Mouse (Mus musculus) lung, embryonic 15.5 days (tissue): ENCODE measurements at regions not wholly inside any gene's neighbourhood (a gene's known extent, or its start where the extent isn't known, plus 50 kb on each side); places are given as distances from the start of the nearest gene placed in this dataset.

Experiments used
- ATAC-seq: fragments of 200-750 bp; cut with Nextera tagmentation; 2 replicates; pipeline ENCODE4 v1.8.0; 2017; ENCODE audit warnings: moderate number of reproducible peaks, borderline replicate concordance; ENCODE audit not compliant: low FRiP score, low TSS enrichment; ENCODE audit errors: extremely low read depth
- H3K27ac ChIP-seq: fragments of 300-500 bp; sonication (generic); 2 replicates; pipeline ENCODE4 v1.5.1; 2015; ENCODE audit warnings: moderate library complexity, mild to moderate bottlenecking, inconsistent platforms
- H3K27me3 ChIP-seq: fragments of 300-500 bp; sonication (generic); 2 replicates; pipeline ENCODE4 v1.6.1; 2015; ENCODE audit warnings: inconsistent platforms
- H3K36me3 ChIP-seq: fragments of 300-500 bp; sonication (generic); 2 replicates; pipeline ENCODE4 v1.6.1; 2015; ENCODE audit warnings: inconsistent platforms
- H3K4me1 ChIP-seq: fragments of 300-500 bp; sonication (generic); 2 replicates; pipeline ENCODE4 v1.6.1; 2015; ENCODE audit warnings: inconsistent platforms
- H3K4me2 ChIP-seq: fragments of 300-500 bp; sonication (generic); 2 replicates; pipeline ENCODE4 v1.6.1; 2015; ENCODE audit warnings: inconsistent platforms, mild to moderate bottlenecking, moderate library complexity
- H3K4me3 ChIP-seq: fragments of 300-500 bp; sonication (generic); 2 replicates; pipeline ENCODE4 v1.5.1; 2015; ENCODE audit warnings: mild to moderate bottlenecking, inconsistent platforms
- H3K9ac ChIP-seq: fragments of 300-500 bp; sonication (generic); 2 replicates; pipeline ENCODE4 v1.6.1; 2015; ENCODE audit warnings: inconsistent platforms
- H3K9me3 ChIP-seq: fragments of 300-500 bp; sonication (generic); 2 replicates; pipeline ENCODE4 v1.6.1; 2016; ENCODE audit warnings: inconsistent platforms
- WGBS: fragments of 180-500 bp; shearing (Covaris S2); methylation state at CpG from one replicate; pipeline ENCODE4 v1.1.7; 2015; 5-methylcytosine and 5-hydroxymethylcytosine counted together

DNA sequence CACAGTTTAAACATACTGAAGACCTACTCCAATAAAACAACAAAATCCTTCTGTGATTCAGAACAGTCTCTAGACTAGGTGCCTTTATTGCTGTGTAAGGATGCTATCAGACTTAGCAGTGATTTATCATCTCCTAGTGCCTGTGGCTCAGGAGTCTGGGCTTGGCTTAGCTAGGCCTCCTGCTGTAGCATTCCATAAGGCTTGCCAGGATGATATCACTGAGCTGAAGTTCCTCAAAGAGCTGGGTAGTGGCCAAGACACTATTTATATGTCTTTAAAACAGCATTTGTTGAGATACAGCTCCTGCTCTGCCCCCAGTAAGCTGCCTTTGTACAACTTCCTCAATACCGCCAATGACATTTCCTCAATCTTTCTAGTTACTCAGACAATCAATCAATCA lies 193.4 kb upstream of the Pld5 start:
- ATAC-seq: no peak
- no peak overlapping the region for H3K27ac ChIP-seq

GRCm38 (mm10) chr1:176462125-176462524 lies 187.0 kb upstream of the Pld5 start:
- no peak overlapping the region for H3K27ac ChIP-seq
- H3K27me3 ChIP-seq: no peaks in the 10 kb centered on the region
- no peaks in the 10 kb centered on the region for H3K9me3 ChIP-seq
- no peaks in the 10 kb centered on the region for H3K4me1 ChIP-seq
- H3K4me2 ChIP-seq: no peak overlapping the region
- 75% methylated on average over 5 of the region's 5 CpGs for WGBS
- H3K4me3 ChIP-seq: no peak overlapping the region
- ATAC-seq: no peak
- H3K9ac ChIP-seq: no peak overlapping the region
- H3K36me3 ChIP-seq: no peaks in the 10 kb centered on the region

More for the DNA sequence above, 193.4 kb upstream of the Pld5 start:
- 48% methylated on average over 1 of the region's 1 CpGs for WGBS
- H3K9ac ChIP-seq: no peak overlapping the region
- H3K4me1 ChIP-seq: no peaks in the 10 kb centered on the region
- no peaks in the 10 kb centered on the region for H3K9me3 ChIP-seq
- H3K4me2 ChIP-seq: no peak overlapping the region
- H3K4me3 ChIP-seq: no peak overlapping the region
- no peaks in the 10 kb centered on the region for H3K27me3 ChIP-seq
- no peaks in the 10 kb centered on the region for H3K36me3 ChIP-seq

DNA sequence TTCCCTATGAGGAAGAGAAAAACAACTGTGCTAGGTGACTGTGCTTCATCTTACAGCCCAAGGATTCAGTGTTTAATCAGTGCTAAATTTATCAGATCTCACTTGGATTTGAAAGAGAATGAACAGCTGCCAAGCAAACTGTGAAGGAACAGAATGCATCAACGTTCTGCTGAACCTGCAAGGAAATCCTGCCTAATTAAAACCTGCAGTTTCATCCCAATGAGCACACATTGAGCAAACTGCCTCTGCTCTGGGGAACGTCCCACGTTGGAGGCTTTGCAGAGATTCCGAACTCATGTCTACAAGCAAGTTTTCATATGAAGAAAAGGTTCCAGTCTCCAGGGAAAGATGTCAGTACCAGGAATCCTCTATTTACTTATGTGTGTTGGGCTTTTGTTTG lies 171.6 kb upstream of the Pld5 start:
- no peaks in the 10 kb centered on the region for H3K9me3 ChIP-seq
- no peaks in the 10 kb centered on the region for H3K4me1 ChIP-seq
- H3K27me3 ChIP-seq: no peaks in the 10 kb centered on the region
- no peak overlapping the region for H3K27ac ChIP-seq
- H3K9ac ChIP-seq: no peak overlapping the region
- no peak overlapping the region for H3K4me2 ChIP-seq
- no peaks in the 10 kb centered on the region for H3K36me3 ChIP-seq
- WGBS: 64% methylated on average over 4 of the region's 4 CpGs
- no peak overlapping the region for H3K4me3 ChIP-seq
- no peak for ATAC-seq

DNA sequence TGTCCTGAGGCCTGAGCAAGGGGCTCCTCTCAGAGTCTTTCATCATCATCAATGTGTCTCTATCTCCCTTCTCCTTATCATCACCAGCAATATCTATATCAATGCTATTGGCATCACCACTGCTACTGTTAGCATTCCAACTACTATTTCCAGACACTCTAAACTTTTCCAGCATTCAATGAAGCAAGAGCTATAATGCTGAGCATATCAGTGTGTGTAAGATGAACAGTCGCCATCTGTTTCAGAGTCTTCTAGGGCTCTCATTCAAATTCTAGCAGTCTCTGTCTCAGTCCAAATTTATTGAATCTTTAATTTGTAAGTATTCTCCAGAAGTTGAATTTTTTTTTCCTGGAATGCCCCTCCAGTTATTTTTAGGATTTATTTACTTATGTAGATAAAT lies 168.6 kb upstream of the Pld5 start:
- 86% methylated on average over 1 of the region's 1 CpGs for WGBS
- no peak overlapping the region for H3K4me2 ChIP-seq
- H3K27ac ChIP-seq: no peak overlapping the region
- no peak for ATAC-seq
- no peak overlapping the region for H3K4me3 ChIP-seq
- H3K27me3 ChIP-seq: no peaks in the 10 kb centered on the region
- H3K36me3 ChIP-seq: no peaks in the 10 kb centered on the region
- no peaks in the 10 kb centered on the region for H3K9me3 ChIP-seq
- no peaks in the 10 kb centered on the region for H3K4me1 ChIP-seq
- no peak overlapping the region for H3K9ac ChIP-seq

DNA sequence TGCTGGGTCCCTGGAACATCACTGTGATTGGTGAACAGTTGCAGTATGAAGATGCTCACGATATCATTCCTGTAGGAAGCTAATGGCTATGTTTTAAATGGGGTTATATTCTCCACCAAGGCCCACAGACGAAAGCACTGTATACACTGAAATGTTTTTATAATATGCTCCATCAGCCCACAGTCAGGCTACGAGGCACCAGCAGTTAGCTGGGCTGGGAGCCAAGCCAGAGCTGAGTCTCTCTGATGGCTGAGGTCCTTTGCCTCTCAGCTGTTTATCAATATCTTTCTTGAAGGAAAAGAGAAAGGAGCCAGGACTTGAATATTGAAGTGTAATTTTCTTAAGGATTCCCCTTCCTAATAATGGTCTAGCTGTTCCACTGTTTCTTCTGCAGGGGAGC lies 165.1 kb upstream of the Pld5 start:
- WGBS: 38% methylated on average over 3 of the region's 3 CpGs

DNA sequence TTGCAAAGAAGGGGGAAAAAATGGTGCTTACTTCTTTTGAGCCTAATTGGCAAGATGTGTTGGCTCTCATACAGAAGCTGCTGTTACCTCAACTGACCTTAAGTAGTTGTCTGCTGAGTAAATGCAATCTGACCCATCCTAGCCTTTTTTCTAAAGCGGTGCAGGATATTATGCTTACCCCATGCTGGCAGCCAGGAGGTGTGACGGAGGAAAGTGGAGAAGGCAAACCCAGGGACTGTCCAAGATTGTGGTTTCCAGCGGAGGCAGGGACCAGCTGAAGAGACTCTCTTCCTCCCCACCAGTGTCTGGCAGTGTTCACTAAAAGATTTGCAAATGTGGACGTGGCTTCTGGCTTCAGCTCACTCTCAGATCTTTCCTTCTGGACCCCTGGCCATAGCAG lies 152.7 kb upstream of the Pld5 start:
- no peak overlapping the region for H3K4me2 ChIP-seq
- H3K4me3 ChIP-seq: no peak overlapping the region
- no peak for ATAC-seq
- H3K9me3 ChIP-seq: no peaks in the 10 kb centered on the region
- no peaks in the 10 kb centered on the region for H3K4me1 ChIP-seq
- H3K9ac ChIP-seq: no peak overlapping the region
- no peak overlapping the region for H3K27ac ChIP-seq
- H3K27me3 ChIP-seq: no peaks in the 10 kb centered on the region
- no peaks in the 10 kb centered on the region for H3K36me3 ChIP-seq
- 21% methylated on average over 4 of the region's 4 CpGs for WGBS

More for the DNA sequence above, 165.1 kb upstream of the Pld5 start:
- no peaks in the 10 kb centered on the region for H3K4me1 ChIP-seq
- H3K4me3 ChIP-seq: no peak overlapping the region
- no peak overlapping the region for H3K4me2 ChIP-seq
- ATAC-seq: peak; percentile 62; the same call in 1 of the 2 replicates
- no peak overlapping the region for H3K27ac ChIP-seq
- no peak overlapping the region for H3K9ac ChIP-seq
- no peaks in the 10 kb centered on the region for H3K27me3 ChIP-seq
- H3K9me3 ChIP-seq: no peaks in the 10 kb centered on the region
- no peaks in the 10 kb centered on the region for H3K36me3 ChIP-seq

DNA sequence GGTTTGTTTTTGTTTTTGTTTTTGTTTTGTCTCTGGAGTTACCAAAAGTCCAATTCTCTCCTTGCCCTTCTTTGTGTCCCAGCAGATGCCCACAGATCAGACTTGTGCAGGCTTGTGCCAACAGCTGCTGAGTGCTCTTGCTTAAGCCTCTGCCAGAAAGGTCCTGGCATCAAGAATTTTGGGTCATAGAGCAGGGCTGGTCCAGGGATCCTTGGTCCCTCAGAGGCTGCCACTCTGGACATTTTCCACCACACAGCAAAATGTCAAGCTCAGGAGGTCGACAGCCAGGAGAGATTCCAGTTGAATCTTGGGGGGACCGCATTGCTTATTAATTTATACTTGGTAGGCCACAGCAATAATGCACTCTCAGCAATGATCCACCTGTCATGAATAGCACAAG lies 151.9 kb upstream of the Pld5 start:
- H3K27ac ChIP-seq: no peak overlapping the region
- no peaks in the 10 kb centered on the region for H3K9me3 ChIP-seq
- no peak overlapping the region for H3K4me2 ChIP-seq
- no peaks in the 10 kb centered on the region for H3K4me1 ChIP-seq
- no peak overlapping the region for H3K9ac ChIP-seq
- no peaks in the 10 kb centered on the region for H3K27me3 ChIP-seq
- WGBS: 77% methylated on average over 2 of the region's 2 CpGs
- H3K36me3 ChIP-seq: no peaks in the 10 kb centered on the region
- no peak overlapping the region for H3K4me3 ChIP-seq
- no peak for ATAC-seq

- H3K36me3 ChIP-seq: no peaks in the 10 kb centered on the region
- H3K27me3 ChIP-seq: no peaks in the 10 kb centered on the region
- no peak overlapping the region for H3K9ac ChIP-seq
- H3K9me3 ChIP-seq: no peaks in the 10 kb centered on the region
- H3K4me2 ChIP-seq: no peak overlapping the region
- ATAC-seq: no peak
- H3K4me1 ChIP-seq: no peaks in the 10 kb centered on the region
- H3K27ac ChIP-seq: no peak overlapping the region
- no peak overlapping the region for H3K4me3 ChIP-seq
- 73% methylated on average over 1 of the region's 1 CpGs for WGBS
Observed at GRCm38 (mm10) chr1:176417251-176417650, 142.1 kb upstream of the Pld5 start.

- WGBS: 83% methylated on average over 3 of the region's 3 CpGs
- no peaks in the 10 kb centered on the region for H3K36me3 ChIP-seq
- ATAC-seq: no peak
- H3K9ac ChIP-seq: no peak overlapping the region
- H3K27ac ChIP-seq: no peak overlapping the region
- no peaks in the 10 kb centered on the region for H3K4me1 ChIP-seq
- no peak overlapping the region for H3K4me3 ChIP-seq
- H3K27me3 ChIP-seq: no peaks in the 10 kb centered on the region
- no peaks in the 10 kb centered on the region for H3K9me3 ChIP-seq
- no peak overlapping the region for H3K4me2 ChIP-seq
Observed at GRCm38 (mm10) chr1:176404128-176404527, 129.0 kb upstream of the Pld5 start.

DNA sequence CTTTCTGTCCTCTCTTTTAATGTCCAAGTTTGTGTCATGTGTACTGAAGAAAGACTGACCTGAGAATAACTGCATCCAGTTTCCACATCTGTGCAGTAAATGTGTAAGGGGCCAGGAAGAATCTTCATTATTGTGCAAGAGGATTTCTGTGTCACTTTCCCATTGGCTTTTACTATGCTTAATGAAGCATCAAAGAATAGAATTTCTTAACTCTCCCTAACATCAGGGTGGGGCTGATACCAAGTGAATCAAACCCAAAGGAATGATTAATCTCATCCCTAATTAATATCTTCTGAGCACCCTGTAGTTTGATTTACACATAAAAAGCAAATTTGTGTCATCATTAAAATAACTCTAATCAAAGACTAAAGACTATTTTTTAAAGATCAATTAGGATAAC lies 104.5 kb upstream of the Pld5 start:
- Histone ChIP-seq H3K4me1 (no peaks in the 10 kb centered on the region), H3K9ac (no peak overlapping the region), H3K9me3 (no peaks in the 10 kb centered on the region), H3K27ac (no peak overlapping the region), H3K27me3 (no peaks in the 10 kb centered on the region), H3K36me3 (no peaks in the 10 kb centered on the region), H3K4me2 (no peak overlapping the region), H3K4me3 (no peak overlapping the region)
- ATAC-seq: no peak

GRCm38 (mm10) chr1:176366900-176367299 lies 91.8 kb upstream of the Pld5 start:
- no peak overlapping the region for H3K9ac ChIP-seq

DNA sequence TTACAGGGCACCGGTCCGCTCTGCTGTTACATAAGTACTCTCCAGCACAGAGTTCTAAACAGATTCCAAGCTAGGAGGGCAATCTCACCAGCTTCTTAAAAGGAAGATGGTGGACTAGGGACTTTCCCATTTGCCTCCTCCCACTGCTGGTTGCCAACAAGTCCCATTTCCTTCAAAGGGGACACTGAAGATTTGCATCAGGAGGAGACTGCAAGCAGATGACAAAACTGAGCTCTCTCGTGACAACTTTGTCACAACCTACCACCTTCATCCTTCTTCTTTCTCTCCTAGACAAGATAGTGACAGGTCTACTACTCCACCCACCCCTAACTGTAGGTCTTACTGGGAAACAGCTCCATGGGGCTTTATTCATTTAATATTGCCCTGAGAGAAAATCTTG lies 85.8 kb upstream of the Pld5 start:
- no peaks in the 10 kb centered on the region for H3K4me1 ChIP-seq
- H3K27me3 ChIP-seq: no peaks in the 10 kb centered on the region
- H3K27ac ChIP-seq: no peak overlapping the region
- no peaks in the 10 kb centered on the region for H3K9me3 ChIP-seq
- 86% methylated on average over 3 of the region's 3 CpGs for WGBS
- H3K36me3 ChIP-seq: no peaks in the 10 kb centered on the region
- no peak for ATAC-seq
- H3K9ac ChIP-seq: no peak overlapping the region
- H3K4me2 ChIP-seq: no peak overlapping the region
- H3K4me3 ChIP-seq: no peak overlapping the region

More at GRCm38 (mm10) chr1:176366900-176367299, 91.8 kb upstream of the Pld5 start:
- WGBS: 78% methylated on average over 3 of the region's 3 CpGs
- no peaks in the 10 kb centered on the region for H3K9me3 ChIP-seq
- no peak for ATAC-seq
- no peak overlapping the region for H3K4me2 ChIP-seq
- H3K4me3 ChIP-seq: no peak overlapping the region
- no peaks in the 10 kb centered on the region for H3K27me3 ChIP-seq
- no peaks in the 10 kb centered on the region for H3K4me1 ChIP-seq
- H3K36me3 ChIP-seq: no peaks in the 10 kb centered on the region
- no peak overlapping the region for H3K27ac ChIP-seq

DNA sequence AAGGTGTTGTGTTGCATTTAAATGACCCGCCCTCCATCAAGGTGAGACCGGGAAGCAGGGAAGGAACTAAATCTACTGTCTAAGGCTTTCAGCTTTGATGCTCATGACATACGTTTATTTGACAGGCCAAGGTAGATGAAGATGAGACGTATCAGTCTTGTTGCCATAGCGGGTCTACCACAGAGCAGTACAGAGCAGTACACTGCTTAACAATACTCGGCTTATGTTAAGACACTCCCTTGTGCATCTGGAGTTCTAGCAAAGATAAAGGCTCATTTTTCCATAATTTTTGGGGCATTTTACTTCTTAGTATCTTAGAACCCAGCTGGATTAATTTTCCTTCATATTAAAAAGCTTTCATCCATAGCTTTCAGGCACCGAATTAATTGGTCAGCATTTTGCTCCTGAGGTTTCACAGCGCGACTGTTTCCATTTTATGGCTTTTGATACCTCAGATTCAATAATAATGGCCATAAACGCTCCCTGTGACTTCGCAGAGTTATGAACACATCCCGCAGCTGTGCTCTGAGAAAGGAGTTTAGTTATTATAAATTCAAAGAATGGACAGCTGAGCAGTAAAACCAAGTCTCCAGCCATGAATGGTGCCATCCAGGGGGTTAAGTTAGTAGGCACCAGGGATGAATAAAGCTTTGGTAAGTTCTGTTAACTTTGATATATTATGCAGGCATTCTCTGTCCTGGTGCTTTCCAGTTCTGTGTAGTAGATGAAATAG lies 85.0 kb upstream of the Pld5 start:
- ATAC-seq: no peak
- Histone ChIP-seq H3K9ac (no peak overlapping the region), H3K27ac (no peak overlapping the region), H3K4me1 (no peaks in the 10 kb centered on the region), H3K27me3 (no peaks in the 10 kb centered on the region), H3K36me3 (no peaks in the 10 kb centered on the region), H3K4me3 (no peak overlapping the region), H3K9me3 (no peaks in the 10 kb centered on the region), H3K4me2 (no peak overlapping the region)
- 90% methylated on average over 12 of the region's 12 CpGs for WGBS
